Mouse (Mus musculus): ENCODE measurements around the gene Olfr131. TPM values are rescaled to one million over a fixed set of nuclear protein-coding genes. Genes with fewer than 3 reads are reported as not detected.
"Not testable (repeated sequence)": the region's sequence is repeated elsewhere in the genome, so short reads cannot be mapped to it uniquely, and the experiment has no call there.

The Olfr131 gene
- not detected for total RNA-seq (2021)
- long read RNA-seq, experiment 1: 0 reads
- long read RNA-seq, experiment 2: 0 reads

DNA sequence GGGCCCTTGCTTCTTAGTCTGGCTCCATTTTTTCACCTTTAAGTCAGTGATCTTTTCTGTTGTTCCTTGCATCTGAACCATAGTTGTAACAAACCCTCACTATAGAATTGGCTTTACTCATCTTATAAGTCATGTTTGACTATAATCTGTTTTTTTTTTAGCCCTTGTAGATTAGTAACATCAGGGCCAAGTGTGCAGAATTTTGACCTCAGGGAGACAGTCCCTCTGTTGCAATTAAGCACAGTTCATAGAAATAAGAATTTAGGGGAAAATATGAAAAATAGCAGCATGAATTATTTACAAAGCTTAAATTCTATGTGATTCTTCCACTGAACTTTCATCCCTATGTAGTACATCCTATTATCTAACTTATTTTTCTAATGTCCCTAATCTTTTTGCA lies at the start of gene Olfr131:
Gene Olfr131 (minus strand): TSS at position 101 of the 400 bp plus-strand sequence.
- no peak for DNase-seq
- intact Hi-C loops (cut with DNase I): no loop called here

DNA sequence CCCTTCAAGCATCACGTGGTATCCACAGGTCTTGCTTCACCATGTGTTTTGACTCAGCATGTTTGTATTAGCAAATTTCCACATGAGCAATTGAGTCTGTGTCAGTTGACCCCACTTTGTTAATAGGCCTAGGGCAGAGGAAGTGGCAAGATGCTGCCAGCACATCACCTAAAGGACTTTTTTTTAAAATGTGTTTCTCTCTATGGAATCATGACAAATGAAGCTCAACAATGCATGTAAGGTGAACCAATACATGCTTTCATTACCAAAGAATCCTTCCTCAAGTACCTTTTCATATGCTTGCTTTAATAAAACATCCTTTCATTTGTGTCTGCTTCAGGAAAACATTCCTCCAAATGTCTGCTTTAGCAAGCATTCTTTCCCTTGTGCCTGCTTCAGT lies 45.9 kb upstream of the Olfr131 start, which contains the start of gene Olfr132:
Gene Olfr132 (minus strand): TSS at position 101 of the 400 bp plus-strand sequence.
- DNase-seq: no peak
- intact Hi-C loops (cut with DNase I): no loop called here

GRCm38 (mm10) chr17:38125371-38125770 lies 36.9 kb upstream of the Olfr131 start:
- DNase-seq; intact Hi-C loops (cut with DNase I): not testable (repeated sequence)

GRCm38 (mm10) chr17:38124199-38124598 lies 35.7 kb upstream of the Olfr131 start:
- DNase-seq; intact Hi-C loops (cut with DNase I): not testable (repeated sequence)

- intact Hi-C loops (cut with DNase I): no loop called here
- DNase-seq: no peak
Observed at GRCm38 (mm10) chr17:38082364-38082763, 6.1 kb downstream of the Olfr131 start.

- DNase-seq: no peak
- intact Hi-C loops (cut with DNase I): no loop called here
Observed at GRCm38 (mm10) chr17:38063621-38064020, 24.9 kb downstream of the Olfr131 start, which contains the start of gene Olfr130. Gene Olfr130 (plus strand): TSS chr17:38063921.

DNA sequence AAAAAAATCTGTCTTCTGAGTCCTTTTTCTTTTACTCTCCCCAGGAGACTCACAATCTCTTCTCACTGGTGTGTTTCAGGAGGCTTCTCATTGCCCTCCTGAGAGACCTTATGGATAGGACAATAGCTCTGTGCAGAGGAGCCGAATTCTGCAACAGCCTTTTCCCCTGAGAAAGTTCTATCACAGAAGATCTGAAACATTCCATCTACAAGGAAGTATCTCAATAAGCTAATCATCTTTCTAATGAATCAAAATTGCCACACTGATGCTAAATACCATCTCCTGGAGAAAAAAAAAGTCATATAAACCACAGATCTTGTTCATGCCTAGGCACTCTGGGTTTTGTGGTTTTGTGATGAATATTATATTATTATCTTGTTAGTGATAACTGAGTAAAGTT lies 28.5 kb downstream of the Olfr131 start, which contains the start of gene Olfr129:
Gene Olfr129 (minus strand): TSS at position 101 of the 400 bp plus-strand sequence.
- intact Hi-C loops (cut with DNase I): no loop called here
- DNase-seq: no peak

Other genes starting within 250 kb of the Olfr131 start
- not detected for gene Olfr126, start 241.2 kb downstream of the Olfr131 start, total RNA-seq (2021)
- gene Olfr127, start 188.3 kb downstream of the Olfr131 start, total RNA-seq (2021): not detected
- gene Olfr128, start 168.1 kb downstream of the Olfr131 start, total RNA-seq (2021): not detected
- not detected for gene Olfr761, start 135.6 kb downstream of the Olfr131 start, total RNA-seq (2021)
- gene Olfr129, start 28.6 kb downstream of the Olfr131 start, total RNA-seq (2021): not detected
- gene Olfr130, start 24.8 kb downstream of the Olfr131 start, total RNA-seq (2021): not detected
- not detected for gene Olfr132, start 45.8 kb upstream of the Olfr131 start, total RNA-seq (2021)
- not detected for gene Olfr133, start 56.6 kb upstream of the Olfr131 start, total RNA-seq (2021)
- gene Olfr134, start 82.7 kb upstream of the Olfr131 start, total RNA-seq (2021): not detected
- not detected for gene Olfr135, start 115.6 kb upstream of the Olfr131 start, total RNA-seq (2021)
- gene Olfr138, start 172.3 kb upstream of the Olfr131 start, total RNA-seq (2021): not detected
- not detected for gene Olfr137, start 218.9 kb upstream of the Olfr131 start, total RNA-seq (2021)
- gene Olfr136, start 241.1 kb upstream of the Olfr131 start, total RNA-seq (2021): not detected